Mouse (Mus musculus) embryo, embryonic 9.5 days (tissue): ENCODE data around the gene Ankrd39.
A peak's percentile ranks its signal among the peaks of the same experiment; 100 is the strongest.

Source experiments
- DNase-seq: peaks from one replicate; pipeline ENCODE4 v3.0.0-alpha.2; 2017; ENCODE audit errors: extremely low spot score

Ankrd39 gene

GRCm38 (mm10) chr1:36572140-36572700 is 25.0 kb upstream of the Ankrd39 start:
- no peak for DNase-seq

- no peak for DNase-seq
These were observed 24.4 kb upstream of the Ankrd39 start for GRCm38 (mm10) chr1:36571627-36572026.

GRCm38 (mm10) chr1:36570320-36570719 is 23.1 kb upstream of the Ankrd39 start:
- no peak for DNase-seq

- DNase-seq, result no peak
These were observed 22.5 kb upstream of the Ankrd39 start for GRCm38 (mm10) chr1:36569694-36570276.

GRCm38 (mm10) chr1:36568776-36569175 is 21.5 kb upstream of the Ankrd39 start:
- DNase-seq, result no peak

GRCm38 (mm10) chr1:36567818-36568603 is 20.8 kb upstream of the Ankrd39 start:
- no peak for DNase-seq

- no peak for DNase-seq
These were observed 19.2 kb upstream of the Ankrd39 start for GRCm38 (mm10) chr1:36566425-36566824.

- no peak for DNase-seq
These were observed 16.9 kb upstream of the Ankrd39 start for GRCm38 (mm10) chr1:36564101-36564500.

GRCm38 (mm10) chr1:36563632-36564031 is 16.4 kb upstream of the Ankrd39 start:
- DNase-seq, result no peak

- no peak for DNase-seq
These were observed 16.0 kb upstream of the Ankrd39 start for GRCm38 (mm10) chr1:36563197-36563596.

GRCm38 (mm10) chr1:36562388-36562787 is 15.1 kb upstream of the Ankrd39 start:
- DNase-seq, result no peak

GRCm38 (mm10) chr1:36560903-36561302 is 13.7 kb upstream of the Ankrd39 start:
- DNase-seq, result no peak

- DNase-seq, result no peak
These were observed 12.6 kb upstream of the Ankrd39 start for GRCm38 (mm10) chr1:36559888-36560287.

GRCm38 (mm10) chr1:36559256-36559655 is 12.0 kb upstream of the Ankrd39 start:
- DNase-seq, result peak; percentile 32

GRCm38 (mm10) chr1:36558031-36558993 is 11.1 kb upstream of the Ankrd39 start, which contains the start of gene Sema4c:
Sema4c (minus strand) TSS chr1:36558349.
- DNase-seq, result peak; percentile 90

- peak; percentile 90 for DNase-seq
These were observed 10.3 kb upstream of the Ankrd39 start for GRCm38 (mm10) chr1:36557457-36558011.

- DNase-seq, result peak; percentile 98
These were observed 9.6 kb upstream of the Ankrd39 start for GRCm38 (mm10) chr1:36556553-36557456.

GRCm38 (mm10) chr1:36555798-36556395 is 8.7 kb upstream of the Ankrd39 start:
- DNase-seq, result peak; percentile 57

GRCm38 (mm10) chr1:36554633-36555399 is 7.6 kb upstream of the Ankrd39 start:
- no peak for DNase-seq
